Mouse (Mus musculus) intestine, postnatal 0 days (tissue): ENCODE data around the gene Ppp1r27. TPM values are rescaled to one million over a fixed set of nuclear protein-coding genes. Genes with fewer than 3 reads are reported as not detected.

ENCODE experiments used
- ATAC-seq: fragments of 200-750 bp; cut with Nextera tagmentation; 2 replicates; pipeline ENCODE4 v1.8.0; 2017; ENCODE audit warnings: mild to moderate bottlenecking, moderate TSS enrichment, moderate library complexity
- H3K27ac ChIP-seq: fragments of 300-500 bp; sonication (generic); 2 replicates; pipeline ENCODE4 v1.5.1; 2014; ENCODE audit warnings: mild to moderate bottlenecking, low read depth, low read length, moderate library complexity
- H3K27me3 ChIP-seq: fragments of 300-500 bp; sonication (generic); replicated peaks from 2 replicates; pipeline ENCODE4 v1.6.1; 2014; ENCODE audit warnings: low read length, mixed read lengths; ENCODE audit not compliant: control insufficient read depth, insufficient read depth
- H3K36me3 ChIP-seq: fragments of 300-500 bp; sonication (generic); 2 replicates; pipeline ENCODE4 v1.6.1; 2014; ENCODE audit warnings: mild to moderate bottlenecking, moderate library complexity; ENCODE audit not compliant: control insufficient read depth, insufficient read depth
- H3K4me1 ChIP-seq: fragments of 300-500 bp; sonication (generic); replicated peaks from 2 replicates; pipeline ENCODE4 v1.6.1; 2014; ENCODE audit warnings: antibody characterized with exemption, low read length, mixed read lengths; ENCODE audit not compliant: control insufficient read depth, insufficient read depth
- H3K4me2 ChIP-seq: fragments of 300-500 bp; sonication (generic); replicated peaks from 2 replicates; pipeline ENCODE4 v1.6.1; 2014; ENCODE audit warnings: low read depth, mild to moderate bottlenecking, moderate library complexity
- H3K4me3 ChIP-seq: fragments of 300-500 bp; sonication (generic); 2 replicates; pipeline ENCODE4 v1.5.1; 2014; ENCODE audit warnings: low read depth, low read length
- H3K9ac ChIP-seq: fragments of 300-500 bp; sonication (generic); 2 replicates; pipeline ENCODE4 v1.6.1; 2014; ENCODE audit warnings: mild to moderate bottlenecking, low read depth, low read length
- H3K9me3 ChIP-seq: fragments of 300-500 bp; sonication (generic); 2 replicates; pipeline ENCODE4 v1.6.1; 2016; ENCODE audit warnings: mixed run types; ENCODE audit not compliant: control insufficient read depth
- CTCF ChIP-seq: sonication (generic); IDR thresholded peaks from 2 replicates; pipeline ENCODE4 v1.5.1; 2016; ENCODE audit warnings: low read depth, mild to moderate bottlenecking, control low read depth, antibody characterized with exemption, moderate library complexity
- WGBS: fragments of 180-500 bp; shearing (Covaris S2); extraction: QIAGEN DNeasy Blood & Tissue Kit; methylation state at CpG from one replicate; pipeline ENCODE4 v1.1.7; 2014; 5-methylcytosine and 5-hydroxymethylcytosine counted together
- polyA plus RNA-seq: library from polyadenylated mRNA; unstranded; fragments of >200 nt; fragmentation: Nextera tagmentation; extraction: Ambion mirVana; gene quantifications from 2 replicates; pipeline ENCODE4 v1.2.1, GENCODE M21; 2015

Gene Ppp1r27
- polyA plus RNA-seq, 1 experiment from 2014 or later = 1.4 TPM

- WGBS = 4% methylated on average over 3 of the region's 3 CpGs
- H3K36me3 ChIP-seq = peaks cover 36% of the 10 kb centered on the region; the same call in 1 of the 2 replicates
- no peak overlapping the region for H3K4me3 ChIP-seq
- TF ChIP-seq CTCF = no peak
- 0 out of 2 replicates have a peak overlapping the region, but pooled peaks have one; percentile 32 for H3K4me2 ChIP-seq
- no peak overlapping the region for H3K27ac ChIP-seq
- H3K9ac ChIP-seq = no peak overlapping the region
- peak; percentile 73 for ATAC-seq
- 0 out of 2 replicates have a peak, but pooled peaks cover 2% of the 10 kb centered on the region for H3K4me1 ChIP-seq
- H3K27me3 ChIP-seq = no peaks in the 10 kb centered on the region
- no peaks in the 10 kb centered on the region for H3K9me3 ChIP-seq
These were observed 50.6 kb downstream of the Ppp1r27 start for GRCm38 (mm10) chr11:120500357-120500756.

Other genes with a start within 250 kb of the Ppp1r27 start
- gene Actg1, start 202.6 kb downstream of the Ppp1r27 start, polyA plus RNA-seq = 1,513 and 1,605 TPM in 2 replicates
- 0.14 and 0.16 TPM in 2 replicates for gene Fscn2, start 189.6 kb downstream of the Ppp1r27 start, polyA plus RNA-seq
- gene Faap100, start 172.4 kb downstream of the Ppp1r27 start, polyA plus RNA-seq = 9.7 and 11.7 TPM in 2 replicates
- gene Nploc4, start 113.4 kb downstream of the Ppp1r27 start, polyA plus RNA-seq = 15.6 and 16.3 TPM in 2 replicates
- not detected in 2 replicates for gene Tspan10, start 108.5 kb downstream of the Ppp1r27 start, polyA plus RNA-seq
- 0.22 TPM in 1 of 2 replicates, not detected in the other for gene Pde6g, start 97.6 kb downstream of the Ppp1r27 start, polyA plus RNA-seq
- 15.5 and 17.6 TPM in 2 replicates for gene Oxld1, start 93.1 kb downstream of the Ppp1r27 start, polyA plus RNA-seq
- 14.1 and 16.0 TPM in 2 replicates for gene Ccdc137, start 93.0 kb downstream of the Ppp1r27 start, polyA plus RNA-seq
- 22.8 and 23.3 TPM in 2 replicates for gene Arl16, start 83.5 kb downstream of the Ppp1r27 start, polyA plus RNA-seq
- gene Mrpl12, start 66.5 kb downstream of the Ppp1r27 start, polyA plus RNA-seq = 204 and 208 TPM in 2 replicates
- gene Slc25a10, start 59.3 kb downstream of the Ppp1r27 start, polyA plus RNA-seq = 139 and 143 TPM in 2 replicates
- 1.0 and 1.6 TPM in 2 replicates for gene Gcgr, start 20.4 kb downstream of the Ppp1r27 start, polyA plus RNA-seq
- 68.7 and 73.4 TPM in 2 replicates for gene Mcrip1, start 1.4 kb downstream of the Ppp1r27 start, polyA plus RNA-seq
- gene P4hb, start 22.1 kb upstream of the Ppp1r27 start, polyA plus RNA-seq = 2,516 and 2,539 TPM in 2 replicates
- gene Arhgdia, start 30.5 kb upstream of the Ppp1r27 start, polyA plus RNA-seq = 474 and 493 TPM in 2 replicates
- 209 and 226 TPM in 2 replicates for gene Alyref, start 47.2 kb upstream of the Ppp1r27 start, polyA plus RNA-seq
- gene Anapc11, start 47.3 kb upstream of the Ppp1r27 start, polyA plus RNA-seq = 107 and 108 TPM in 2 replicates
- 3.4 and 3.5 TPM in 2 replicates for gene Npb, start 57.3 kb upstream of the Ppp1r27 start, polyA plus RNA-seq
- 320 and 378 TPM in 2 replicates for gene Pcyt2, start 66.8 kb upstream of the Ppp1r27 start, polyA plus RNA-seq
- gene Sirt7, start 74.1 kb upstream of the Ppp1r27 start, polyA plus RNA-seq = 73.1 and 77.7 TPM in 2 replicates
- gene Mafg, start 82.5 kb upstream of the Ppp1r27 start, polyA plus RNA-seq = 40.2 and 49.1 TPM in 2 replicates
- 5.3 and 6.5 TPM in 2 replicates for gene Pycr1, start 92.6 kb upstream of the Ppp1r27 start, polyA plus RNA-seq
- not detected in 2 replicates for gene Myadml2, start 97.0 kb upstream of the Ppp1r27 start, polyA plus RNA-seq
- 0.39 and 0.68 TPM in 2 replicates for gene Notum, start 110.0 kb upstream of the Ppp1r27 start, polyA plus RNA-seq
- gene Aspscr1, start 121.8 kb upstream of the Ppp1r27 start, polyA plus RNA-seq = 105 and 106 TPM in 2 replicates
- gene Cenpx, start 162.6 kb upstream of the Ppp1r27 start, polyA plus RNA-seq = 127 and 131 TPM in 2 replicates
- 13.5 and 14.5 TPM in 2 replicates for gene Lrrc45, start 162.8 kb upstream of the Ppp1r27 start, polyA plus RNA-seq
- gene Rac3, start 170.3 kb upstream of the Ppp1r27 start, polyA plus RNA-seq = 9.0 TPM in 2 replicates
- gene Dcxr, start 176.1 kb upstream of the Ppp1r27 start, polyA plus RNA-seq = 81.1 and 88.6 TPM in 2 replicates
- gene Cbr2, start 181.0 kb upstream of the Ppp1r27 start, polyA plus RNA-seq = 1.2 and 1.6 TPM in 2 replicates
- 10.8 and 12.2 TPM in 2 replicates for gene Hmga1b, start 211.7 kb upstream of the Ppp1r27 start, polyA plus RNA-seq
- gene Rfng, start 233.1 kb upstream of the Ppp1r27 start, polyA plus RNA-seq = 22.8 and 23.7 TPM in 2 replicates
- 70.9 and 74.8 TPM in 2 replicates for gene Gps1, start 233.1 kb upstream of the Ppp1r27 start, polyA plus RNA-seq
- 45.5 and 48.5 TPM in 2 replicates for gene Dus1l, start 245.3 kb upstream of the Ppp1r27 start, polyA plus RNA-seq